11 mouse cellular contexts compared by ENCODE assay signal in genomic region chr13:44992550-44993205, GRCm38 (mm10).
"Had no signal": no experiment of that assay in that cellular context is flagged by ENCODE, and none has a peak within 500 bp of the region (broad histone marks: within the 10 kb centered on the region; RNA-seq: fewer than 3 reads in every experiment).

No protein-coding gene starts in this region.

- H3K4me2 ChIP-seq: intestine, embryonic 15.5 days; kidney, embryonic 15.5 days; liver, embryonic 12.5 days; neural tube, embryonic 15.5 days had no signal

- H3K27ac ChIP-seq: intestine, embryonic 15.5 days; kidney, embryonic 15.5 days; limb, embryonic 10.5 days; liver, embryonic 12.5 days; neural tube, embryonic 15.5 days; stomach, postnatal 0 days had no signal

- H3K9me3 ChIP-seq: intestine, embryonic 15.5 days; kidney, embryonic 15.5 days; limb, embryonic 10.5 days; liver, embryonic 12.5 days; neural tube, embryonic 15.5 days had no signal

- H3K4me1 ChIP-seq: intestine, embryonic 15.5 days; kidney, embryonic 15.5 days; liver, embryonic 12.5 days had no signal

- H3K9ac ChIP-seq: intestine, embryonic 15.5 days; kidney, embryonic 15.5 days; liver, embryonic 12.5 days; neural tube, embryonic 15.5 days had no signal

- H3K27me3 ChIP-seq: intestine, embryonic 15.5 days; kidney, embryonic 15.5 days; liver, embryonic 12.5 days; neural tube, embryonic 15.5 days had no signal

- DNase-seq: kidney, adult 2 months; kidney, postnatal 14 days; midbrain, embryonic 14.5 days; thymus, postnatal 4 days had no signal

- ATAC-seq: intestine, embryonic 15.5 days; liver, embryonic 12.5 days had no signal

- H3K4me3 ChIP-seq: intestine, embryonic 15.5 days; kidney, embryonic 15.5 days; limb, embryonic 10.5 days; liver, embryonic 12.5 days; myocyte; neural tube, embryonic 15.5 days had no signal

- H3K36me3 ChIP-seq: intestine, embryonic 15.5 days had no signal
